Mouse (Mus musculus) MEL (cell line): ENCODE measurements at regions not wholly inside any gene's neighbourhood (a gene's known extent, or its start where the extent isn't known, plus 50 kb on each side); places are given as distances from the start of the nearest gene placed in this dataset.

Experiments
- CTCF ChIP-seq, 3 experiments: IDR thresholded peaks in 2 of 3; conservative IDR thresholded peaks in 1 of 3; 2 replicates each; pipeline ENCODE4 v1.5.1; 2011 to 2012; ENCODE audit warnings: low read length in 3 of 3, low read depth in 2 of 3, mild to moderate bottlenecking in 2 of 3, improper control_type of control experiment in 1 of 3, inconsistent platforms in 1 of 3, mixed read lengths in 1 of 3, moderate library complexity in 1 of 3; ENCODE audit not compliant: control insufficient read depth in 1 of 3, insufficient read depth in 1 of 3, poor library complexity in 1 of 3, severe bottlenecking in 1 of 3
- E2F4 ChIP-seq: IDR thresholded peaks from 2 replicates; pipeline ENCODE4 v1.6.1; 2011; ENCODE audit warnings: low read depth, low read length, improper control_type of control experiment, borderline replicate concordance
- EP300 ChIP-seq, 2 experiments: IDR thresholded peaks; 2 replicates each; pipeline ENCODE4 v1.6.1; 2011; ENCODE audit warnings: improper control_type of control experiment in 2 of 2, low read length in 2 of 2, low read depth in 1 of 2, mild to moderate bottlenecking in 1 of 2
- HCFC1 ChIP-seq: IDR thresholded peaks from 2 replicates; pipeline ENCODE4 v1.6.1; 2012; ENCODE audit warnings: low read depth, mild to moderate bottlenecking, inconsistent platforms, low read length, improper control_type of control experiment, moderate library complexity
- MAZ ChIP-seq: IDR thresholded peaks from 2 replicates; pipeline ENCODE4 v1.6.1; 2012; ENCODE audit warnings: low read depth, mild to moderate bottlenecking, inconsistent platforms, low read length, improper control_type of control experiment
- MXI1 ChIP-seq: IDR thresholded peaks from 2 replicates; pipeline ENCODE4 v1.6.1; 2011; ENCODE audit warnings: mild to moderate bottlenecking, low read depth, low read length, improper control_type of control experiment
- NELFE ChIP-seq: IDR thresholded peaks from 2 replicates; pipeline ENCODE4 v1.6.1; 2011; ENCODE audit warnings: low read depth, low read length, improper control_type of control experiment
- POLR2A ChIP-seq, 2 experiments: IDR thresholded peaks; 2 replicates each; pipeline ENCODE4 v1.6.1; 2011 to 2012; ENCODE audit warnings: low read length in 2 of 2, mild to moderate bottlenecking in 2 of 2, control low read depth in 1 of 2, improper control_type of control experiment in 1 of 2, low read depth in 1 of 2, moderate library complexity in 1 of 2; ENCODE audit not compliant: control insufficient read depth in 1 of 2, insufficient read depth in 1 of 2, poor library complexity in 1 of 2
- SIN3A ChIP-seq: IDR thresholded peaks from 2 replicates; pipeline ENCODE4 v1.6.1; 2012; ENCODE audit warnings: low read length, improper control_type of control experiment, inconsistent platforms
- TAL1 ChIP-seq: IDR thresholded peaks from 2 replicates; pipeline ENCODE4 v1.6.1; 2012; ENCODE audit warnings: mild to moderate bottlenecking, inconsistent platforms, low read length, moderate library complexity, mixed read lengths
- USF1 ChIP-seq: IDR thresholded peaks from 2 replicates; pipeline ENCODE4 v1.6.1; 2014; ENCODE audit warnings: low read depth, mild to moderate bottlenecking, inconsistent platforms, low read length, improper control_type of control experiment, moderate library complexity
- USF2 ChIP-seq, 2 experiments: IDR thresholded peaks; 2 replicates each; pipeline ENCODE4 v1.6.1; 2011 to 2012; ENCODE audit warnings: improper control_type of control experiment in 2 of 2, low read length in 2 of 2, borderline replicate concordance in 1 of 2, inconsistent platforms in 1 of 2, low read depth in 1 of 2, mild to moderate bottlenecking in 1 of 2; ENCODE audit not compliant: insufficient read depth in 1 of 2
- ZC3H11A ChIP-seq: IDR thresholded peaks from 2 replicates; pipeline ENCODE4 v1.6.1; 2012; ENCODE audit warnings: low read depth, mild to moderate bottlenecking, inconsistent platforms, low read length, improper control_type of control experiment
- ZNF384 ChIP-seq: IDR thresholded peaks from 2 replicates; pipeline ENCODE4 v1.6.1; 2012; ENCODE audit warnings: low read depth, mild to moderate bottlenecking, inconsistent platforms, low read length, improper control_type of control experiment

DNA sequence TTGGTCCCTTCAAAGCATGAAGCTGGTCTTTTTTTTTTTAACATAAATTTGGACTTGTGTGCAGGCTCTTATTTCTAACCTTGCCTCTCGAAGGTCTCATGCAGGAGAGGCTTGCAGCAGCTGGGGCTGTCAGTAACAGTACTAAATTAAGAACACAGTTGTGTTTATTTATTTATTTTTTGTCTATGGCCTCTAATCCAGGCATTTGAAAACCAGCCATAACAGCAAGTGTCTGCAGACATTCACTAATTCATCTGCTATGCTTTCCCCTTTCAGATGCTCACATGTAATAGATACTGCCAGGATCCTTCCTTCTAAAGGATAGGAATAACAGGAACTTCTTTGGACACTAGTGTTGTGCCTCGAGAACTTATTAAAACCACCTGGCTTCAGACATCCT is 172.5 kb downstream of the Rchy1 start:
- TF ChIP-seq POLR2A (IDR thresholded peaks at IDR 0.05; ENCODE audit: control insufficient read depth in 1 of 2, insufficient read depth in 1 of 2, low read depth in 1 of 2, low read length in 2 of 2, poor library complexity in 1 of 2): no peak
- no peak for TF ChIP-seq HCFC1
- TF ChIP-seq CTCF (IDR thresholded peaks at IDR 0.05 in 2 of 3, conservative IDR thresholded peaks at IDR 0.05 in 1 of 3; ENCODE audit: control insufficient read depth in 1 of 3, insufficient read depth in 1 of 3, low read depth in 2 of 3, low read length in 3 of 3, poor library complexity in 1 of 3, severe bottlenecking in 1 of 3): no peak
- TF ChIP-seq MXI1: no peak
- TF ChIP-seq E2F4: no peak
- TF ChIP-seq ZC3H11A: no peak
- TF ChIP-seq TAL1: no peak
- TF ChIP-seq EP300 (IDR thresholded peaks at IDR 0.05; ENCODE audit: low read depth in 1 of 2, low read length in 2 of 2): no peak
- TF ChIP-seq MAZ: no peak
- no peak for TF ChIP-seq NELFE
- TF ChIP-seq USF1: no peak
- no peak for TF ChIP-seq SIN3A
- no peak for TF ChIP-seq USF2 (IDR thresholded peaks at IDR 0.05; ENCODE audit: borderline replicate concordance in 1 of 2, insufficient read depth in 1 of 2, low read depth in 1 of 2, low read length in 2 of 2)
- no peak for TF ChIP-seq ZNF384
